Mouse (Mus musculus) lung, embryonic 15.5 days (tissue): ENCODE measurements around the gene Hyal1. TPM values are rescaled to one million over a fixed set of nuclear protein-coding genes. Genes with fewer than 3 reads are reported as not detected.

Source experiments
- ATAC-seq: fragments of 200-750 bp; cut with Nextera tagmentation; 2 replicates; pipeline ENCODE4 v1.8.0; 2017; ENCODE audit warnings: moderate number of reproducible peaks, borderline replicate concordance; ENCODE audit not compliant: low FRiP score, low TSS enrichment; ENCODE audit errors: extremely low read depth
- H3K27ac ChIP-seq: fragments of 300-500 bp; sonication (generic); 2 replicates; pipeline ENCODE4 v1.5.1; 2015; ENCODE audit warnings: moderate library complexity, mild to moderate bottlenecking, inconsistent platforms
- H3K27me3 ChIP-seq: fragments of 300-500 bp; sonication (generic); 2 replicates; pipeline ENCODE4 v1.6.1; 2015; ENCODE audit warnings: inconsistent platforms
- H3K36me3 ChIP-seq: fragments of 300-500 bp; sonication (generic); 2 replicates; pipeline ENCODE4 v1.6.1; 2015; ENCODE audit warnings: inconsistent platforms
- H3K4me1 ChIP-seq: fragments of 300-500 bp; sonication (generic); 2 replicates; pipeline ENCODE4 v1.6.1; 2015; ENCODE audit warnings: inconsistent platforms
- H3K4me2 ChIP-seq: fragments of 300-500 bp; sonication (generic); 2 replicates; pipeline ENCODE4 v1.6.1; 2015; ENCODE audit warnings: inconsistent platforms, mild to moderate bottlenecking, moderate library complexity
- H3K4me3 ChIP-seq: fragments of 300-500 bp; sonication (generic); 2 replicates; pipeline ENCODE4 v1.5.1; 2015; ENCODE audit warnings: mild to moderate bottlenecking, inconsistent platforms
- H3K9ac ChIP-seq: fragments of 300-500 bp; sonication (generic); 2 replicates; pipeline ENCODE4 v1.6.1; 2015; ENCODE audit warnings: inconsistent platforms
- H3K9me3 ChIP-seq: fragments of 300-500 bp; sonication (generic); 2 replicates; pipeline ENCODE4 v1.6.1; 2016; ENCODE audit warnings: inconsistent platforms
- WGBS: fragments of 180-500 bp; shearing (Covaris S2); methylation state at CpG from one replicate; pipeline ENCODE4 v1.1.7; 2015; 5-methylcytosine and 5-hydroxymethylcytosine counted together
- polyA plus RNA-seq: library from polyadenylated mRNA; unstranded; fragments of >200 nt; fragmentation: Nextera tagmentation; extraction: Ambion mirVana; gene quantifications from 2 replicates; pipeline ENCODE4 v1.2.1, GENCODE M21; 2015

Gene Hyal1
- polyA plus RNA-seq, 1 experiment from 2014 or later, result 9.6 TPM

- ATAC-seq, result no peak
- Histone ChIP-seq H3K9me3 (no peaks in the 10 kb centered on the region), H3K4me3 (no peak overlapping the region), H3K27ac (peak overlapping the region; percentile 97), H3K9ac (no peak overlapping the region), H3K4me2 (peak overlapping the region; percentile 87; the same call in 1 of the 2 replicates), H3K27me3 (no peaks in the 10 kb centered on the region), H3K4me1 (peaks cover 57% of the 10 kb centered on the region), H3K36me3 (peaks cover 18% of the 10 kb centered on the region)
- WGBS, result 88% methylated on average over 14 of the region's 14 CpGs
Observed at GRCm38 (mm10) chr9:107579023-107579900, 2.5 kb downstream of the Hyal1 start.

- H3K9me3 ChIP-seq, result no peaks in the 10 kb centered on the region
- peaks cover 13% of the 10 kb centered on the region for H3K36me3 ChIP-seq
- peak within 1 kb of the TSS; percentile 87 for H3K4me2 ChIP-seq
- WGBS, result under 1% methylated on average over 32 of the region's 32 CpGs
- ATAC-seq, result peak; percentile 75
- peaks cover 53% of the 10 kb centered on the region for H3K4me1 ChIP-seq
- peak within 1 kb of the TSS; percentile 67 for H3K9ac ChIP-seq
- H3K4me3 ChIP-seq, result peak within 1 kb of the TSS; percentile 60
- no peaks in the 10 kb centered on the region for H3K27me3 ChIP-seq
- H3K27ac ChIP-seq, result peak within 1 kb of the TSS; percentile 97
Observed at GRCm38 (mm10) chr9:107580501-107581317, 4.0 kb downstream of the Hyal1 start, which contains the start of gene Hyal3. Hyal3 (plus strand) TSS chr9:107580818.

DNA sequence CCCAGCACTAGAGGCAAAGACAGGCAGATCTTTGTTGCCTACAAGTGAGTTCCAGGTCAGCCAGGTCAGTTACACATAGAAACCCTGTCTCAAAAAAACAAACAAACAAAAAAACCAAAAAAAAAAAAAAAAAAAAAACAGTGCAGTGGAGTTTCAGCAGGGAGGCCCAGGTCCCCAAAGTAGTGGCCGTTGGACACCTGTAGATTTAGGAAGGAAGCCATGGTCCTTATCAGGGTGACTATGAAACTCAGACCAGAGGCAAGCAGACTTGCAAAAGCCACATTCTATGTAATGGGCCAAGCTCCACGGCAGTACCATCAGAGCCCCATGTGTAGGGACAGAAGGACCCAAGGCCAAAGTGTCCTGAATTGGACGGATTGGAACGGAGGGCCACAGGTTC lies 4.9 kb downstream of the Hyal1 start:
- ATAC-seq, result no peak
- peak overlapping the region; percentile 97 for H3K27ac ChIP-seq
- H3K9me3 ChIP-seq, result no peaks in the 10 kb centered on the region
- H3K27me3 ChIP-seq, result no peaks in the 10 kb centered on the region
- 63% methylated on average over 4 of the region's 4 CpGs for WGBS
- H3K36me3 ChIP-seq, result peaks cover 13% of the 10 kb centered on the region
- H3K4me2 ChIP-seq, result peak overlapping the region; percentile 87
- H3K4me3 ChIP-seq, result peak overlapping the region; percentile 60
- peak overlapping the region; percentile 67 for H3K9ac ChIP-seq
- H3K4me1 ChIP-seq, result peaks cover 45% of the 10 kb centered on the region

GRCm38 (mm10) chr9:107582509-107583062 lies 5.9 kb downstream of the Hyal1 start:
- 89% methylated on average over 7 of the region's 7 CpGs for WGBS
- Histone ChIP-seq H3K4me1 (peaks cover 38% of the 10 kb centered on the region), H3K4me2 (peak overlapping the region; percentile 87; the same call in 1 of the 2 replicates), H3K4me3 (no peak overlapping the region), H3K27me3 (no peaks in the 10 kb centered on the region), H3K9ac (no peak overlapping the region), H3K36me3 (peaks cover 13% of the 10 kb centered on the region), H3K9me3 (no peaks in the 10 kb centered on the region), H3K27ac (no peak overlapping the region)
- no peak for ATAC-seq

DNA sequence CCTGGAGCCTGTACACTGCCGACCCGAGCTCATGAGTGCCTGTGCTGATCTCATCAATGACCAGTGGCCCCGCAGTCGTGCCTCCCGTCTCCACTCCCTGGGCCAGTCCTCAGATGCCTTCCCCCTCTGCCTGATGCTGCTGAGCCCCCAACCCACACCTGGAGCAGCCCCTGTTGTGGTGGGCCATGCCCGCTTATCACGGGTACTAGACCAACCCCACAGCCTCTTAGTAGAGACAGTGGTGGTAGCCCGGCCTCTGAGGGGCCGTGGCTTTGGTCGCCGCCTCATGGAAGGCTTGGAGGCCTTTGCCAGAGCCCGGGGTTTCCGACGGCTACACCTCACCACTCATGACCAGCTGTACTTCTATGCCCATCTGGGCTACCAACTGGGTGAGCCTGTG lies 6.4 kb downstream of the Hyal1 start:
- Histone ChIP-seq H3K27ac (no peak overlapping the region), H3K4me2 (no peak overlapping the region), H3K36me3 (peaks cover 13% of the 10 kb centered on the region), H3K9me3 (no peaks in the 10 kb centered on the region), H3K27me3 (no peaks in the 10 kb centered on the region), H3K4me1 (peaks cover 36% of the 10 kb centered on the region), H3K9ac (no peak overlapping the region), H3K4me3 (no peak overlapping the region)
- no peak for ATAC-seq
- 91% methylated on average over 14 of the region's 14 CpGs for WGBS

DNA sequence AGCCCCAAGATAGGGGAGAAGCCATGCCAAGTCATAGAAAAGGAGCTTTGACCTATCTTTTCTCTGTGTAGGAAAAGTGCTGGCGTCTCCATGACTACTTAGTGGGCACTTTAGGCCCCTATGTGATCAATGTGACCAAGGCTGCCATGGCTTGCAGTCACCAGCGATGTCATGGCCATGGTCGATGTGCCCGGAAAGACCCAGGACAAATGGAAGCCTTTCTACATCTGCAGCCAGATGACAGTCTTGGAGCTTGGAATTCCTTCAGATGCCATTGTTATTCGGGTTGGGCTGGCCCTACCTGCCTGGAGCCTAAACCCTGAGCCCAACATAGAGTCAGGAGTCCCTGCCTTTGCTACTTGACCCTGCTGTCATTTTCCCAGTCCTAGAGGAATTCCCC lies 9.8 kb downstream of the Hyal1 start:
- Histone ChIP-seq H3K27ac (no peak overlapping the region), H3K4me1 (peaks cover 39% of the 10 kb centered on the region), H3K4me2 (no peak overlapping the region), H3K36me3 (peaks cover 31% of the 10 kb centered on the region), H3K27me3 (no peaks in the 10 kb centered on the region), H3K4me3 (no peak overlapping the region), H3K9ac (no peak overlapping the region), H3K9me3 (no peaks in the 10 kb centered on the region)
- 85% methylated on average over 5 of the region's 5 CpGs for WGBS
- ATAC-seq, result no peak

DNA sequence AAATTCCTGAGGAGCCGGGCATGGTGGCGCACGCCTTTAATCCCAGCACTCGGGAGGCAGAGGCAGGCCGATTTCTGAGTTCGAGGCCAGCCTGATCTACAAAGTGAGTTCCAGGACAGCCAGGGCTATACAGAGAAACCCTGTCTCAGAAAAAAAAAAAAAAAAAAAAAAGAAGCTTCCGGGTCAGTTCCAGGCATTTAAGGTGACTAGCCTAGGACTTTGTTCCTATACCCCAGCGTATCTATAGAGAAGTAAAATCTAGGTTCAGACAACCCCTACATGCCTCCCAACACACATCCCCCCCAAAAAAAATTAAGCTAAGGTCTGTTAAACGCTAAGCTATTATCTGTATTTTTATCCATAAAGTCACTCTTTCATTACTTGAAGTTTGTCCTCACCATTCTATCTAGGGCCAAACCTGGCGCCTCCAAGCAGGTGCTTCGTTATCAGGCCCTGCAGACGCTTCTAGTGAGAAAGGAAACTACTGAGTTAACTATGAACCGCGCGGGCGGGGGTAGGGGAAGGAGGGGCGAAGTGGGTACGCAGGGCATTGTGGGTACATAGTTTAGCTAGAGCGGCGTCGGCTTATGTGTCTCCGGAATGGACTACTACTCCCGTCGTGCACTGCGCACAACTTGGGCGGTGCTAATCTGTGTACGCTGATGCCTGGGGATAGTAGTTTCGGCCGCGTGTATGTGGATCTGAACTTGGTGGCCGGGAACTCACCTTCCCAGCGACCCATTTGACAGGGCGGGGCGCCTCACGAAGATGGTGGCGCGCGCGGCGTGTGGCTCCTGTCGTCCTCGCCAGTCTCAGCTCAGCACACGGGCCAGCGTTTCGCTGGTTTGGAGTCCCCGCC lies 10.5 kb downstream of the Hyal1 start, which contains the start of gene Ifrd2:
Gene Ifrd2 (plus strand): TSS at position 669 of the 859 bp plus-strand sequence.
- peak; percentile 97 for ATAC-seq
- peaks cover 38% of the 10 kb centered on the region for H3K36me3 ChIP-seq
- 11% methylated on average over 46 of the region's 46 CpGs for WGBS
- peaks cover 32% of the 10 kb centered on the region for H3K4me1 ChIP-seq
- no peaks in the 10 kb centered on the region for H3K9me3 ChIP-seq
- no peaks in the 10 kb centered on the region for H3K27me3 ChIP-seq
- peak within 1 kb of the TSS; percentile 79 for H3K4me3 ChIP-seq
- H3K9ac ChIP-seq, result peak within 1 kb of the TSS; percentile 64
- H3K27ac ChIP-seq, result peak within 1 kb of the TSS; percentile 41; the same call in 1 of the 2 replicates
- H3K4me2 ChIP-seq, result peak within 1 kb of the TSS; percentile 79

- Histone ChIP-seq H3K4me1 (peaks cover 24% of the 10 kb centered on the region), H3K27me3 (no peaks in the 10 kb centered on the region), H3K4me2 (peak overlapping the region; percentile 79), H3K9ac (peak overlapping the region; percentile 64), H3K27ac (peak overlapping the region; percentile 36; the same call in 1 of the 2 replicates), H3K4me3 (peak overlapping the region; percentile 79), H3K36me3 (peaks cover 41% of the 10 kb centered on the region), H3K9me3 (no peaks in the 10 kb centered on the region)
- no peak for ATAC-seq
- under 1% methylated on average over 33 of the region's 33 CpGs for WGBS
Observed at GRCm38 (mm10) chr9:107587833-107588639, 11.3 kb downstream of the Hyal1 start.

- Histone ChIP-seq H3K4me2 (peak overlapping the region; percentile 79; the same call in 1 of the 2 replicates), H3K27me3 (no peaks in the 10 kb centered on the region), H3K9ac (no peak overlapping the region), H3K9me3 (no peaks in the 10 kb centered on the region), H3K4me1 (peaks cover 24% of the 10 kb centered on the region), H3K36me3 (peaks cover 44% of the 10 kb centered on the region), H3K27ac (peak overlapping the region; percentile 18; the same call in 1 of the 2 replicates), H3K4me3 (no peak overlapping the region)
- WGBS, result 71% methylated on average over 25 of the region's 25 CpGs
- ATAC-seq, result no peak
Observed at GRCm38 (mm10) chr9:107590058-107590772, 13.5 kb downstream of the Hyal1 start.

DNA sequence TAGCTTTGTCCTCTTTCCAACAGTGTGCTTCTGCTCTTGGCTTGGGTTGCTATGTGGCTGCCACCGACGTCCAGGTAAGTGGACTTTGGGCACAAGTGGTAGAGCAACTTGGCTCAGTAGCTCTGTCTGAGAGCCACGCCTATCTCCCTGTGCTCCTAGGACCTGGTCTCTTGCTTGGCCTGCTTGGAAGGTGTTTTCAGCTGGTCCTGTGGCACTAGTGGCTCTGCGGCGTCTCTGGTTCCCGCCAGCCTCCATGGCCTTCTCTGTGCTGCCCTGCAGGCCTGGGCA lies 14.0 kb downstream of the Hyal1 start:
- Histone ChIP-seq H3K36me3 (peaks cover 44% of the 10 kb centered on the region), H3K9me3 (no peaks in the 10 kb centered on the region), H3K4me2 (no peak overlapping the region), H3K27me3 (no peaks in the 10 kb centered on the region), H3K27ac (peak overlapping the region; percentile 18; the same call in 1 of the 2 replicates), H3K4me1 (peaks cover 24% of the 10 kb centered on the region), H3K4me3 (no peak overlapping the region), H3K9ac (no peak overlapping the region)
- ATAC-seq, result no peak
- WGBS, result 86% methylated on average over 6 of the region's 6 CpGs
